Mouse (Mus musculus): ENCODE results near the gene Camkk1.

The Camkk1 gene

GRCm38 (mm10) chr11:73018471-73019146 is at the start of gene Camkk1:
Camkk1 (plus strand) TSS chr11:73019008.
- peak; percentile 82 to 88 for DNase-seq (ENCODE audit: low spot score in 2 of 2)

- DNase-seq (ENCODE audit: low spot score in 2 of 2) = no peak
Observed at GRCm38 (mm10) chr11:72974995-72975503, 43.8 kb upstream of the Camkk1 start.

GRCm38 (mm10) chr11:72982516-72982915 is 36.3 kb upstream of the Camkk1 start:
- no peak for DNase-seq (ENCODE audit: low spot score in 2 of 2)

GRCm38 (mm10) chr11:72983283-72983682 is 35.5 kb upstream of the Camkk1 start:
- no peak for DNase-seq (ENCODE audit: low spot score in 2 of 2)

- DNase-seq (ENCODE audit: low spot score in 2 of 2) = no peak
Observed at GRCm38 (mm10) chr11:72986745-72987144, 32.1 kb upstream of the Camkk1 start.

GRCm38 (mm10) chr11:72987234-72987633 is 31.6 kb upstream of the Camkk1 start:
- DNase-seq (ENCODE audit: low spot score in 2 of 2) = no peak

GRCm38 (mm10) chr11:72987807-72988206 is 31.0 kb upstream of the Camkk1 start:
- DNase-seq (ENCODE audit: low spot score in 2 of 2) = no peak

- DNase-seq (ENCODE audit: low spot score in 2 of 2) = no peak
Observed at GRCm38 (mm10) chr11:72989044-72989443, 29.8 kb upstream of the Camkk1 start.

GRCm38 (mm10) chr11:72990688-72991087 is 28.1 kb upstream of the Camkk1 start:
- DNase-seq (ENCODE audit: low spot score in 2 of 2) = no peak

- DNase-seq (ENCODE audit: low spot score in 2 of 2) = no peak
Observed at GRCm38 (mm10) chr11:72991961-72992360, 26.8 kb upstream of the Camkk1 start.

- no peak for DNase-seq (ENCODE audit: low spot score in 2 of 2)
Observed at GRCm38 (mm10) chr11:72996346-72996745, 22.5 kb upstream of the Camkk1 start.

- DNase-seq (ENCODE audit: low spot score in 2 of 2) = no peak
Observed at GRCm38 (mm10) chr11:72996781-72997180, 22.0 kb upstream of the Camkk1 start.

GRCm38 (mm10) chr11:72997529-72998326 is 21.1 kb upstream of the Camkk1 start:
- no peak for DNase-seq (ENCODE audit: low spot score in 2 of 2)

- DNase-seq (ENCODE audit: low spot score in 2 of 2) = no peak
Observed at GRCm38 (mm10) chr11:72998771-72999170, 20.0 kb upstream of the Camkk1 start, which contains the start of gene P2rx1. P2rx1 (plus strand) TSS chr11:72999103.

- peak in 1 of 2 experiments; percentile 66 for DNase-seq (ENCODE audit: low spot score in 2 of 2)
Observed at GRCm38 (mm10) chr11:73001029-73001428, 17.8 kb upstream of the Camkk1 start.

- DNase-seq (ENCODE audit: low spot score in 2 of 2) = no peak
Observed at GRCm38 (mm10) chr11:73006377-73006776, 12.4 kb upstream of the Camkk1 start.

GRCm38 (mm10) chr11:73007113-73007512 is 11.7 kb upstream of the Camkk1 start:
- no peak for DNase-seq (ENCODE audit: low spot score in 2 of 2)

- no peak for DNase-seq (ENCODE audit: low spot score in 2 of 2)
Observed at GRCm38 (mm10) chr11:73007698-73008481, 10.9 kb upstream of the Camkk1 start.

GRCm38 (mm10) chr11:73008826-73009225 is 10.0 kb upstream of the Camkk1 start:
- no peak for DNase-seq (ENCODE audit: low spot score in 2 of 2)

- no peak for DNase-seq (ENCODE audit: low spot score in 2 of 2)
Observed at GRCm38 (mm10) chr11:73009531-73010274, 9.1 kb upstream of the Camkk1 start.

GRCm38 (mm10) chr11:73013981-73014380 is 4.8 kb upstream of the Camkk1 start:
- no peak for DNase-seq (ENCODE audit: low spot score in 2 of 2)

Measured in frontal cortex, postnatal 25 days (tissue).